Mouse (Mus musculus) kidney, embryonic 14.5 days (tissue): Measurements from ENCODE around the gene Klf5. TPM values are rescaled to one million over a fixed set of nuclear protein-coding genes. Genes with fewer than 3 reads are reported as not detected.

Experiments used
- ATAC-seq: fragments of 200-750 bp; cut with Nextera tagmentation; 2 replicates; pipeline ENCODE4 v1.8.0; 2017; ENCODE audit warnings: moderate number of reproducible peaks, mild to moderate bottlenecking, moderate TSS enrichment, moderate library complexity; ENCODE audit not compliant: low FRiP score, low TSS enrichment
- H3K27ac ChIP-seq: fragments of 300-500 bp; sonication (generic); 2 replicates; pipeline ENCODE4 v1.5.1; 2014; ENCODE audit warnings: low read depth, mild to moderate bottlenecking, low read length, moderate library complexity, mixed read lengths
- H3K27me3 ChIP-seq: fragments of 300-500 bp; sonication (generic); 2 replicates; pipeline ENCODE4 v1.6.1; 2014; ENCODE audit warnings: mild to moderate bottlenecking, low read length; ENCODE audit not compliant: control insufficient read depth, insufficient read depth
- H3K36me3 ChIP-seq: fragments of 300-500 bp; sonication (generic); 2 replicates; pipeline ENCODE4 v1.6.1; 2014; ENCODE audit warnings: low read length, mixed read lengths; ENCODE audit not compliant: control insufficient read depth, insufficient read depth
- H3K4me1 ChIP-seq: fragments of 300-500 bp; sonication (generic); 2 replicates; pipeline ENCODE4 v1.6.1; 2014; ENCODE audit warnings: low read length, mixed read lengths; ENCODE audit not compliant: control insufficient read depth, insufficient read depth
- H3K4me2 ChIP-seq: fragments of 300-500 bp; sonication (generic); replicated peaks from 2 replicates; pipeline ENCODE4 v1.6.1; 2014; ENCODE audit warnings: low read depth, mild to moderate bottlenecking, low read length
- H3K4me3 ChIP-seq: fragments of 300-500 bp; sonication (generic); 2 replicates; pipeline ENCODE4 v1.5.1; 2014; ENCODE audit warnings: mild to moderate bottlenecking, low read length
- H3K9ac ChIP-seq: fragments of 300-500 bp; sonication (generic); 2 replicates; pipeline ENCODE4 v1.6.1; 2014; ENCODE audit warnings: low read depth, mild to moderate bottlenecking, low read length, moderate library complexity
- H3K9me3 ChIP-seq: fragments of 300-500 bp; sonication (generic); 2 replicates; pipeline ENCODE4 v1.6.1; 2016; ENCODE audit warnings: low read length; ENCODE audit not compliant: control insufficient read depth
- WGBS: fragments of 180-500 bp; shearing (Covaris S2); extraction: QIAGEN DNeasy Blood & Tissue Kit; methylation state at CpG from one replicate; pipeline ENCODE4 v1.1.7; 2014; 5-methylcytosine and 5-hydroxymethylcytosine counted together
- polyA plus RNA-seq: library from polyadenylated mRNA; unstranded; fragments of >200 nt; fragmentation: Nextera tagmentation; extraction: Ambion mirVana; gene quantifications from 2 replicates; pipeline ENCODE4 v1.2.1, GENCODE M21; 2014

Klf5 gene
- 10.3 and 10.7 TPM in 2 replicates for polyA plus RNA-seq

DNA sequence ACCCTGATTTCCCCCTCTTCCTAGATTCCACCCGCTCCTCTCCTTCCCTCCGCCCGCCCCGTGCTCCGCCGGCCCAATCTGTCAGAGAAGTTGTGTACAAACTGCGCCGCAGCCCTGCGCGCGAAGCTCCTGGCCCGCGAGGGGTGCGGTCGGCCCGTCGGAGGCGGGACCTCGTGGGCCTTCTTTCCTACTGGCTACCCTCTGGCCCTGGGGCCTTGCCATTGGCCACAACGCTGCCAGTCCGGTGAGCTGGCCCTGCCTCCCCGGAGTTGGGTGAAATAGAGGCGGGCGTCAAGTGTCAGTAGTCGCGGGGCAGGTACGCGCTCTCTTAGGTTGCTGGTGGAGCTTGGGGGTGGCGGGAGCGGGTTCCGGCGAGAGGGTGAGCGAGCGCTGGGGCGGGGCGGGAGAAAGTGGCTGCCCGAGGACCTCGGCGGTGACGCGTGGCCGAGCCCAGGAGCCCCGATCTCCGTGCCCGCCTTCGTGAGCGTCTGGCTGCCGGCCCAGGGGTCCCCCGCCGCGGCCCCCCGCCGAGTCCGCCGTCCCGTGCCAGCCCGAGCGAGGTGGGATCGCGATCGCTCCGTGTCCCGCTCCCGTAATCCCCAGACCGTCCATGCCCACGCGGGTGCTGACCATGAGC lies at the start of gene Klf5:
Gene Klf5 (plus strand): TSS at position 307 of the 637 bp plus-strand sequence.
- no peaks in the 10 kb centered on the region for H3K4me1 ChIP-seq
- peak; percentile 98 for ATAC-seq
- H3K9ac ChIP-seq = peak within 1 kb of the TSS; percentile 69
- H3K4me2 ChIP-seq = peak within 1 kb of the TSS; percentile 97
- H3K27me3 ChIP-seq = peaks cover 6% of the 10 kb centered on the region; the same call in 1 of the 2 replicates
- peak within 1 kb of the TSS; percentile 21; the same call in 1 of the 2 replicates for H3K27ac ChIP-seq
- 0% methylated on average over 41 of the region's 67 CpGs for WGBS
- no peaks in the 10 kb centered on the region for H3K9me3 ChIP-seq
- H3K4me3 ChIP-seq = peak within 1 kb of the TSS; percentile 71
- no peaks in the 10 kb centered on the region for H3K36me3 ChIP-seq

DNA sequence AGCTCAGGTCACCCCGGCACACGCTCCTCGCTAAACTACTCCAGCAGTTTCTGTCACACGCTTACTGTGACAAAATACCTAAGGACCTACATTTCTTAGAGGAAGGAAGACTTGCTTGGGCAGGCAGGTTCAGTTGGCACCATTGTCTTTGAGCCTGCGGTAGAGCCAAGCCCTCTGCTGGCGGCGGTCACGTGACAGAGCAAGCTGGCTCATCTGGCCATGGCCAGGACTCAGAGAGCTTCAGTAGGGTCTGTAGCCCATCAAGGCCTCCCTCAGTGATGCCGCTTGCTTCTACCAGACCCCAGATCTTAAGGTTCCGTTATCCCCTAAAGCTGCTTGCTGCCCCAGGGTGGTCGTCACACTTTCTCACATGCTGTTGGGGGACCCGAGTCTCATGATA lies 36.5 kb upstream of the Klf5 start:
- no peak overlapping the region for H3K4me2 ChIP-seq
- H3K9ac ChIP-seq = no peak overlapping the region
- H3K4me3 ChIP-seq = no peak overlapping the region
- H3K36me3 ChIP-seq = no peaks in the 10 kb centered on the region
- H3K27me3 ChIP-seq = no peaks in the 10 kb centered on the region
- H3K27ac ChIP-seq = no peak overlapping the region
- H3K9me3 ChIP-seq = no peaks in the 10 kb centered on the region
- WGBS = 97% methylated on average over 12 of the region's 12 CpGs
- ATAC-seq = no peak
- H3K4me1 ChIP-seq = no peaks in the 10 kb centered on the region

DNA sequence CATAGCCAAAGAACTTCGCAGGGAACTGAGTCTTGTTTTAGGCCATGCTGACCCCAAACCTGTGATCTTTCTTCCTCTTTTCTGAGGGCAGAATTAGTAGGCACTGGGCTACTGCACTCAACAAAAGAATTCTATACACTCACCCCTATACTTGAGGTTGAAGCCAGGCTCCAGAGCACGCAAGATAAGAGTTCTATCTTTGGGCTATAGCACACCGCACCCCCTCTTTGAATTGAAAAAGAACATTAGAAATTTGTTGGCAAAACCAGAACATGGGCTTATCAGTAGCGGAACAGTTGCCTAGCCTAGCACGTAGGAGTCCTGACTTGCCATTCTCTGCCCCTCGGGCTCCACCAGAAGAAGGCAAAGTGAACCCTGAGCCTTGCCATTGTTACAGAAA lies 34.7 kb upstream of the Klf5 start:
- H3K4me1 ChIP-seq = no peaks in the 10 kb centered on the region
- H3K27ac ChIP-seq = no peak overlapping the region
- H3K9ac ChIP-seq = no peak overlapping the region
- no peaks in the 10 kb centered on the region for H3K36me3 ChIP-seq
- H3K9me3 ChIP-seq = no peaks in the 10 kb centered on the region
- H3K4me2 ChIP-seq = no peak overlapping the region
- ATAC-seq = no peak
- 94% methylated on average over 6 of the region's 6 CpGs for WGBS
- no peaks in the 10 kb centered on the region for H3K27me3 ChIP-seq
- no peak overlapping the region for H3K4me3 ChIP-seq

DNA sequence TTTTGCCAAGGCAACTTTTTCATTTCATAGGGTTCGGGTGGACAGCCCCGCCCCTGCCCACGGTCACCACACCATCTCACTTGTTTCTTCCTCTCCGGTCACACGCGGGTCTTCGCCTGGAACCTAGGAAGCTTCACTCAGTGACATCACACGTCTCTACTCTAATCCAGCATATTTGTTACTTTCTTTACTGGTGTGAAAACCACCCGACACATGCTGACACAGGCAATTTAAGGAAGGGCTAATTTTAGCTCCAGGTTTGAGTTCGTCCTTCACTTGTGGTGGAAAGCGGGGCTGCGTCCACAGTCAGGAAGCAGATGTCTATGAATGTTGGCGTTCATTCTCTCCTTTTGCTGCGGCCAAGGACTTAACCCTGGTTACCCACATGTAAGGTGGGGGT lies 32.7 kb upstream of the Klf5 start:
- Histone ChIP-seq H3K27me3 (no peaks in the 10 kb centered on the region), H3K9me3 (no peaks in the 10 kb centered on the region), H3K9ac (no peak overlapping the region), H3K27ac (no peak overlapping the region), H3K36me3 (no peaks in the 10 kb centered on the region), H3K4me2 (no peak overlapping the region), H3K4me3 (no peak overlapping the region), H3K4me1 (no peaks in the 10 kb centered on the region)
- no peak for ATAC-seq
- WGBS = 91% methylated on average over 14 of the region's 14 CpGs

DNA sequence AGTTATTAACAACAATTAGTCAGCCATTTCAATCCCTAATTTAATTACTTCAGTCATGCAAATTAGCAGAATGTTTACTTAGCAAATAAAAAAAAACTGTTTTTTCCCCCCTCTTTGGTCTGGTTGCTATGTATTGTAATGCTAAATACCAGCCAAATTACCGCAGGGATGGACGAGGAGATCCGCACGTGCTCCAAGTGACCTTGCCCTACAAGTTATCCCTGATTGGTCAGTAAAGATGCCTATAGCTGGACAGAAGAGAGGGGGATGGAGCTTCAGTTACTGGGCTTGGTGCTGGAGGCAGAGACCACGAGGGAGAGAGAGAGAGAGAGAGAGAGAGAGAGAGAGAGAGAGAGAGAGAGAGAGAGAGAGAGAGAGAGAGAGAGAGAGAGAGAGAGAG lies 31.7 kb upstream of the Klf5 start:
- Histone ChIP-seq H3K27me3 (no peaks in the 10 kb centered on the region), H3K4me2 (no peak overlapping the region), H3K36me3 (no peaks in the 10 kb centered on the region), H3K9ac (no peak overlapping the region), H3K4me3 (no peak overlapping the region), H3K9me3 (no peaks in the 10 kb centered on the region), H3K4me1 (no peaks in the 10 kb centered on the region), H3K27ac (no peak overlapping the region)
- WGBS = 65% methylated on average over 5 of the region's 5 CpGs
- no peak for ATAC-seq

DNA sequence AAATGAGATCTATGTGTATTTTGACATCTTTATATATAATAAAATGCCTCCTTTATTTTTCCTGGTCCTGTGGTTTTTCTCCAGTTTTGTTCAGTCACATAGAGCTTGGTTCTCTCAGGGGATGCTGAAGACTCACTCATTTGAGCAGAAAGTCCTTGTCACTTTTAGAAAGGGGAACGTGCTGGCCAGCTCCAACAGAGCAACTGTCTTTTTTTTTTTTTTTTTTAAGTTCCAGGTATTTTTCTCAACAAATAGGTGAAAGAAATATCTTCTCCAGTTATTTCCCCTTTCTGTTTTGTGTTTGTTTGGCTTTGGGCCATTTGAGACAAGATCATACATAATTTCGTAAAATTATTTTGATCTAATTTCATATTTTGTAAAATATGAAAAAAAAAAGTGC lies 24.4 kb upstream of the Klf5 start:
- Histone ChIP-seq H3K4me2 (no peak overlapping the region), H3K27me3 (0 out of 2 replicates have a peak, but pooled peaks cover 2% of the 10 kb centered on the region), H3K36me3 (no peaks in the 10 kb centered on the region), H3K9ac (no peak overlapping the region), H3K4me3 (no peak overlapping the region), H3K27ac (no peak overlapping the region), H3K9me3 (no peaks in the 10 kb centered on the region), H3K4me1 (no peaks in the 10 kb centered on the region)
- WGBS = 75% methylated on average over 2 of the region's 2 CpGs
- no peak for ATAC-seq

- Histone ChIP-seq H3K36me3 (no peaks in the 10 kb centered on the region), H3K27ac (no peak overlapping the region), H3K27me3 (0 out of 2 replicates have a peak, but pooled peaks cover 2% of the 10 kb centered on the region), H3K4me3 (no peak overlapping the region), H3K9me3 (no peaks in the 10 kb centered on the region), H3K4me1 (no peaks in the 10 kb centered on the region), H3K9ac (no peak overlapping the region), H3K4me2 (no peak overlapping the region)
- ATAC-seq = no peak
- WGBS = 17% methylated on average over 4 of the region's 4 CpGs
Observed at GRCm38 (mm10) chr14:99275827-99276226, 22.7 kb upstream of the Klf5 start.

GRCm38 (mm10) chr14:99278312-99278711 lies 20.2 kb upstream of the Klf5 start:
- WGBS = 27% methylated on average over 9 of the region's 9 CpGs
- Histone ChIP-seq H3K27me3 (0 out of 2 replicates have a peak, but pooled peaks cover 2% of the 10 kb centered on the region), H3K4me2 (no peak overlapping the region), H3K4me3 (no peak overlapping the region), H3K9ac (no peak overlapping the region), H3K27ac (no peak overlapping the region), H3K9me3 (no peaks in the 10 kb centered on the region), H3K4me1 (no peaks in the 10 kb centered on the region), H3K36me3 (no peaks in the 10 kb centered on the region)
- ATAC-seq = no peak

GRCm38 (mm10) chr14:99278763-99279486 lies 19.6 kb upstream of the Klf5 start:
- ATAC-seq = no peak
- H3K36me3 ChIP-seq = no peaks in the 10 kb centered on the region
- H3K27ac ChIP-seq = no peak overlapping the region
- no peak overlapping the region for H3K9ac ChIP-seq
- H3K4me1 ChIP-seq = no peaks in the 10 kb centered on the region
- H3K27me3 ChIP-seq = 0 out of 2 replicates have a peak, but pooled peaks cover 2% of the 10 kb centered on the region
- WGBS = 47% methylated on average over 12 of the region's 12 CpGs
- H3K4me3 ChIP-seq = no peak overlapping the region
- no peak overlapping the region for H3K4me2 ChIP-seq
- H3K9me3 ChIP-seq = no peaks in the 10 kb centered on the region
